Mouse (Mus musculus) limb, embryonic 14.5 days (tissue): ENCODE measurements around the gene Nceh1. TPM values are rescaled to one million over a fixed set of nuclear protein-coding genes. Genes with fewer than 3 reads are reported as not detected.

Source experiments
- ATAC-seq: fragments of 200-750 bp; cut with Nextera tagmentation; 2 replicates; pipeline ENCODE4 v1.8.0; 2017; ENCODE audit warnings: low read depth, moderate number of reproducible peaks, moderate TSS enrichment; ENCODE audit not compliant: low FRiP score
- DNase-seq: peaks from one replicate; pipeline ENCODE4 v3.0.0-alpha.2; 2015; ENCODE audit warnings: low spot score
- H3K27ac ChIP-seq: fragments of 300-500 bp; sonication (generic); replicated peaks from 2 replicates; pipeline ENCODE4 v1.5.1; 2014; ENCODE audit warnings: low read depth, mild to moderate bottlenecking, low read length, moderate library complexity, mixed read lengths
- H3K27me3 ChIP-seq: fragments of 300-500 bp; sonication (generic); 2 replicates; pipeline ENCODE4 v1.6.1; 2014; ENCODE audit warnings: low read length, mixed read lengths; ENCODE audit not compliant: control insufficient read depth, insufficient read depth
- H3K36me3 ChIP-seq: fragments of 300-500 bp; sonication (generic); 2 replicates; pipeline ENCODE4 v1.6.1; 2014; ENCODE audit warnings: mild to moderate bottlenecking, low read length, moderate library complexity, mixed read lengths; ENCODE audit not compliant: control insufficient read depth, insufficient read depth
- H3K4me1 ChIP-seq: fragments of 300-500 bp; sonication (generic); 2 replicates; pipeline ENCODE4 v1.6.1; 2014; ENCODE audit warnings: antibody characterized with exemption, low read length, mixed read lengths; ENCODE audit not compliant: control insufficient read depth, insufficient read depth
- H3K4me2 ChIP-seq: fragments of 300-500 bp; sonication (generic); replicated peaks from 2 replicates; pipeline ENCODE4 v1.6.1; 2014; ENCODE audit warnings: low read depth, mild to moderate bottlenecking, low read length, moderate library complexity; ENCODE audit not compliant: severe bottlenecking
- H3K4me3 ChIP-seq: fragments of 300-500 bp; sonication (generic); replicated peaks from 2 replicates; pipeline ENCODE4 v1.5.1; 2014; ENCODE audit warnings: low read length
- H3K9ac ChIP-seq: fragments of 300-500 bp; sonication (generic); 2 replicates; pipeline ENCODE4 v1.6.1; 2014; ENCODE audit warnings: mild to moderate bottlenecking, low read depth, low read length, moderate library complexity; ENCODE audit not compliant: severe bottlenecking
- H3K9me3 ChIP-seq: fragments of 300-500 bp; sonication (generic); 2 replicates; pipeline ENCODE4 v1.6.1; 2016; ENCODE audit warnings: low read length; ENCODE audit not compliant: control insufficient read depth
- POLR2A ChIP-seq: fragments of 200-500 bp; IDR thresholded peaks from 2 replicates; pipeline ENCODE4 v1.8.0; 2012; ENCODE audit warnings: inconsistent platforms, mild to moderate bottlenecking, moderate library complexity, borderline replicate concordance; ENCODE audit not compliant: insufficient read depth, insufficient read length; ENCODE audit errors: extremely low read depth
- WGBS: fragments of 180-500 bp; shearing (Covaris S2); extraction: QIAGEN DNeasy Blood & Tissue Kit; methylation state at CpG from one replicate; pipeline ENCODE4 v1.1.7; 2014; 5-methylcytosine and 5-hydroxymethylcytosine counted together
- polyA plus RNA-seq, 2 experiments: library from polyadenylated mRNA; depleted of rRNA in 1 of 2; stranded (reverse) in 1 of 2; unstranded in 1 of 2; fragments of >200 nt; fragmentation: Nextera tagmentation in 1 of 2; extraction: Ambion mirVana in 1 of 2; gene quantifications; 2 replicates each; pipeline versions ENCODE4 v1.2.1 to v1.2.3; 2012 to 2014

Gene Nceh1
- polyA plus RNA-seq, 2 experiments, result 1.4 to 2.8 TPM

GRCm38 (mm10) chr3:27158910-27159309 is 23.9 kb upstream of the Nceh1 start:
- 53% methylated on average over 4 of the region's 4 CpGs for WGBS
- H3K27ac ChIP-seq, result no peak overlapping the region
- H3K4me2 ChIP-seq, result no peak overlapping the region
- H3K9ac ChIP-seq, result no peak overlapping the region
- no peak for DNase-seq
- H3K4me1 ChIP-seq, result peaks cover 7% of the 10 kb centered on the region; the same call in 1 of the 2 replicates
- H3K9me3 ChIP-seq, result no peaks in the 10 kb centered on the region
- no peaks in the 10 kb centered on the region for H3K36me3 ChIP-seq
- no peak for TF ChIP-seq POLR2A
- H3K27me3 ChIP-seq, result no peaks in the 10 kb centered on the region
- no peak for ATAC-seq
- no peak overlapping the region for H3K4me3 ChIP-seq

- Histone ChIP-seq H3K27ac (no peak overlapping the region), H3K36me3 (no peaks in the 10 kb centered on the region), H3K27me3 (no peaks in the 10 kb centered on the region), H3K4me2 (no peak overlapping the region), H3K9ac (no peak overlapping the region), H3K4me3 (no peak overlapping the region), H3K4me1 (no peaks in the 10 kb centered on the region), H3K9me3 (no peaks in the 10 kb centered on the region)
- DNase-seq (no peak), ATAC-seq (no peak)
- 79% methylated on average over 6 of the region's 6 CpGs for WGBS
- no peak for TF ChIP-seq POLR2A
Measured at GRCm38 (mm10) chr3:27161645-27162409, 20.9 kb upstream of the Nceh1 start.

GRCm38 (mm10) chr3:27162410-27162804 is 20.4 kb upstream of the Nceh1 start:
- no peak overlapping the region for H3K9ac ChIP-seq
- H3K4me2 ChIP-seq, result no peak overlapping the region
- no peak for TF ChIP-seq POLR2A
- H3K27ac ChIP-seq, result no peak overlapping the region
- no peak overlapping the region for H3K4me3 ChIP-seq
- H3K27me3 ChIP-seq, result no peaks in the 10 kb centered on the region
- H3K4me1 ChIP-seq, result no peaks in the 10 kb centered on the region
- H3K36me3 ChIP-seq, result no peaks in the 10 kb centered on the region
- H3K9me3 ChIP-seq, result no peaks in the 10 kb centered on the region
- ATAC-seq (no peak), DNase-seq (no peak)
- 66% methylated on average over 2 of the region's 2 CpGs for WGBS

- no peak for TF ChIP-seq POLR2A
- no peaks in the 10 kb centered on the region for H3K9me3 ChIP-seq
- no peak overlapping the region for H3K27ac ChIP-seq
- 65% methylated on average over 3 of the region's 3 CpGs for WGBS
- H3K9ac ChIP-seq, result no peak overlapping the region
- no peak overlapping the region for H3K4me2 ChIP-seq
- DNase-seq, result no peak
- no peak for ATAC-seq
- H3K4me1 ChIP-seq, result no peaks in the 10 kb centered on the region
- H3K36me3 ChIP-seq, result no peaks in the 10 kb centered on the region
- H3K27me3 ChIP-seq, result no peaks in the 10 kb centered on the region
- no peak overlapping the region for H3K4me3 ChIP-seq
Measured at GRCm38 (mm10) chr3:27165481-27166065, 17.2 kb upstream of the Nceh1 start.

GRCm38 (mm10) chr3:27170257-27170656 is 12.5 kb upstream of the Nceh1 start:
- no peaks in the 10 kb centered on the region for H3K27me3 ChIP-seq
- no peaks in the 10 kb centered on the region for H3K36me3 ChIP-seq
- no peaks in the 10 kb centered on the region for H3K4me1 ChIP-seq
- DNase-seq, result no peak
- no peak overlapping the region for H3K9ac ChIP-seq
- H3K4me3 ChIP-seq, result no peak overlapping the region
- no peaks in the 10 kb centered on the region for H3K9me3 ChIP-seq
- WGBS, result 82% methylated on average over 1 of the region's 1 CpGs
- TF ChIP-seq POLR2A, result no peak
- H3K4me2 ChIP-seq, result no peak overlapping the region
- ATAC-seq, result no peak
- H3K27ac ChIP-seq, result no peak overlapping the region

- H3K9me3 ChIP-seq, result no peaks in the 10 kb centered on the region
- no peak overlapping the region for H3K9ac ChIP-seq
- no peak overlapping the region for H3K27ac ChIP-seq
- H3K36me3 ChIP-seq, result no peaks in the 10 kb centered on the region
- 0 out of 2 replicates have a peak, but pooled peaks cover 3% of the 10 kb centered on the region for H3K4me1 ChIP-seq
- no peak overlapping the region for H3K4me2 ChIP-seq
- H3K27me3 ChIP-seq, result no peaks in the 10 kb centered on the region
- no peak for TF ChIP-seq POLR2A
- H3K4me3 ChIP-seq, result no peak overlapping the region
- 79% methylated on average over 8 of the region's 8 CpGs for WGBS
- DNase-seq, result no peak
- no peak for ATAC-seq
Measured at GRCm38 (mm10) chr3:27179711-27180110, 3.1 kb upstream of the Nceh1 start.
